Mouse (Mus musculus): ENCODE measurements around the gene Tarbp2.

Tarbp2 gene

GRCm38 (mm10) chr15:102517976-102518858 lies at the start of gene Tarbp2:
Gene Tarbp2, plus strand, starts transcription at chr15:102518192.
- DNase-seq (ENCODE audit: low read depth, low spot score), result peak; percentile 100

GRCm38 (mm10) chr15:102468675-102469370 lies 49.2 kb upstream of the Tarbp2 start:
- no peak for DNase-seq (ENCODE audit: low read depth, low spot score)

- DNase-seq (ENCODE audit: low read depth, low spot score), result peak; percentile 98
Observed at GRCm38 (mm10) chr15:102470183-102470604, 47.8 kb upstream of the Tarbp2 start, which contains the start of gene Pcbp2. Gene Pcbp2, plus strand, starts transcription at chr15:102470539.

DNA sequence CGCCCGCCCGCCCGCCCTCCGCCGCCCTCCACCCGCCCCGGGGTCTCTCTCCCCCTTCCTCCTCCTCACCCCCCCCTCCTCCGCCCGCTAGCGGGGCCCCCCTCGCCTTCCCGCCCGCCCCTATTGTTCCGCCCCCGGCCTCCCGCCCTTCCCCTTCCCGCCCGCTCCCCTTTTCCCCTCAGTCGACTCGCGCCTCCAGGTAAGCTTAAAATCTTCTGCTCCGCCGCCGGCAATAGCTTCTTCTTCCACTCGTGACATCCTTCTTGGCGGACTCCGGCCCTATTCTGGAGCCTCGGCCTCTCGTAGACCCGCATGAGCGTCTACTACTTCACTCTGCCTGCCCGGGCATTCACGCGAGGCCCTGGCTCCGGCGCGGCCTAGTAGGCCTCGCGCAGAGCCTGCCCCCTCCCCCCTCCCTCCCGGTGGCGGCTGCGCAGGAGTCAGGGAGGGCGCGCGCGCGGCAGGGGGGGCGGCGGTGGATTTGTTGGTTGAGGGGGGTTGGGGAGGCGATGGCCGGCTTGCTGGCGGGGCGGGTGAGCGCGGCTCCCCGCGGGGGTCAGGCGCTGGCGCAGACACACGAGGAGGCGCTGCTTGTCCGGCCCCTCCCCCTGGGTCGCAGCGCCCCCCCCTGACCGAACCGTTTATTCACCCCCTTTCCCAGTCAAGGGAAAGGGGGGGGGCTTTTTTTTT lies 47.2 kb upstream of the Tarbp2 start:
- peak; percentile 69 for DNase-seq (ENCODE audit: low read depth, low spot score)

- DNase-seq (ENCODE audit: low read depth, low spot score), result no peak
Observed at GRCm38 (mm10) chr15:102471295-102471645, 46.7 kb upstream of the Tarbp2 start.

DNA sequence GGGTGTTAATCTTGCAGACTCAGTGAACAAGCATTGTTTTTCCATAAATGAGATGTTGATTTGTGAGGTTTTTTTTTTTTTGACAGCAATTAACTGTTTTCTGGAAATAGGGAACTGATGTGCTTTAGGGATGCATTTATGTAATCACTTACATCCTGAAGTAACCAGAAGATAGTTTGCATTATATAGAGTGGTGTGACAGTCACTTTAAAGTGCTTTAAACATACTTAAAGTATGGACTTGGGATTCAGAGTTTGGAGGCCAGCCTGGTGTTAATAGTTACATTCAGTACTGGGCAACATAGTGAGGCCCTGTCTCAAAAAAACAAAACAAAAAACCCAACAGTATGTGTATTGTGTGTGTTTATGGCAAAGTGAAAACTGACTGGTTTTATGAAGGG lies 46.3 kb upstream of the Tarbp2 start:
- no peak for DNase-seq (ENCODE audit: low read depth, low spot score)

DNA sequence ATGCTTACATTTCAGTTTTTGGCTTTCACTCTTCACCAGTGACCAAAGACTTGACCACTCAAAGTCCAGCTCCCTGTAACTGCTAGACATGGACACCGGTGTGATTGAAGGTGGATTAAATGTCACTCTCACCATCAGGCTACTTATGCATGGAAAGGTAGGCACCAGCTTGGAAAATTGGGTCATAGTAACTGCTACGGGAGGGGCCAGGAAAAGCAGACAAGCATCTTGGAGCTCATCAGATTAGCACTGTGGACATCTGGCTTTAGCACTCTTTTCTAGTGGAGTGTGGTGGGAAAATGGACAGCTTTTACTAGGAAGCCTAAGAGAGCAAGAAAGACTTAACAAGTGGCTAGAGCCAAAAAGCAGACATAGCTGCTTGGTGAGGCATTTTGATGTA lies 44.7 kb upstream of the Tarbp2 start:
- no peak for DNase-seq (ENCODE audit: low read depth, low spot score)

GRCm38 (mm10) chr15:102474520-102474919 lies 43.5 kb upstream of the Tarbp2 start:
- no peak for DNase-seq (ENCODE audit: low read depth, low spot score)

DNA sequence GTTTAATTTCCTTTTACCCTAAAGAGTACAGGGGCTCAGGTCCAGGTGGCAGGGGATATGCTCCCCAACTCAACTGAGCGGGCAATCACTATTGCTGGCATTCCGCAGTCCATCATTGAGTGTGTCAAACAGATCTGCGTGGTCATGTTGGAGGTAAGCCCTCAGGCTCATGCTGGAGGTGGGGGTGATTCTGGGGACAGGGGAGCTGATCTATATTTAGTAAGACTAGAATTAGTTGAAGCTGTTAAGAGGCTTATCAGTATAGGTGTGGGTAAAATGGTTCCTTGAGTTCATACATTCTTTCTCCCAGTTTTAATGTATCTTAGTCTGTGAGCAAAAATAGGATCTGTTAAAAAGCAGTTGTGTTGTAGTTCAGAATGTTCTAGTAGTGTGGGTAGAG lies 34.9 kb upstream of the Tarbp2 start:
- DNase-seq (ENCODE audit: low read depth, low spot score), result no peak

- DNase-seq (ENCODE audit: low read depth, low spot score), result no peak
Observed at GRCm38 (mm10) chr15:102485853-102486252, 32.1 kb upstream of the Tarbp2 start.

GRCm38 (mm10) chr15:102487664-102488063 lies 30.3 kb upstream of the Tarbp2 start:
- no peak for DNase-seq (ENCODE audit: low read depth, low spot score)

DNA sequence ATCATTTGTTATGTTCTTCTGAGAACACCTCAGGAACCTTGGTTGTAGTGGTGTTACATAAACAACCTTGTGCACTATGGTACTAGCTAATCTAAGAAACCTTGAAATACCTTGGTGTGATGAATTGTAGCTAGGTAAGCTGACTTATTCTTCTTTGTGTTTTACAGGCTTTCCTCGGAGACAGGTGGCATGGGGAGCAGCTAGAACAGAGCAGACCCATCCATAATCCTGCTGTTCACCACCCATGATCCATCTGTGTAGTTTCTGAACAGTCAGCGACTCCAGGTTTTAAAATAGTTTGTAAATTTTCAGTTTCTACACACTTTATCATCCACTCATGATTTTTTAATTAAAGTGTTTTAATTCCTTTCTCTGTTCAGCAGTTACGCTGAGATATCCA lies 19.7 kb upstream of the Tarbp2 start:
- DNase-seq (ENCODE audit: low read depth, low spot score), result no peak

GRCm38 (mm10) chr15:102499370-102499769 lies 18.6 kb upstream of the Tarbp2 start:
- no peak for DNase-seq (ENCODE audit: low read depth, low spot score)

GRCm38 (mm10) chr15:102499851-102500250 lies 18.1 kb upstream of the Tarbp2 start:
- no peak for DNase-seq (ENCODE audit: low read depth, low spot score)

- no peak for DNase-seq (ENCODE audit: low read depth, low spot score)
Observed at GRCm38 (mm10) chr15:102500479-102500878, 17.5 kb upstream of the Tarbp2 start.

GRCm38 (mm10) chr15:102501084-102501814 lies 16.7 kb upstream of the Tarbp2 start:
- no peak for DNase-seq (ENCODE audit: low read depth, low spot score)

DNA sequence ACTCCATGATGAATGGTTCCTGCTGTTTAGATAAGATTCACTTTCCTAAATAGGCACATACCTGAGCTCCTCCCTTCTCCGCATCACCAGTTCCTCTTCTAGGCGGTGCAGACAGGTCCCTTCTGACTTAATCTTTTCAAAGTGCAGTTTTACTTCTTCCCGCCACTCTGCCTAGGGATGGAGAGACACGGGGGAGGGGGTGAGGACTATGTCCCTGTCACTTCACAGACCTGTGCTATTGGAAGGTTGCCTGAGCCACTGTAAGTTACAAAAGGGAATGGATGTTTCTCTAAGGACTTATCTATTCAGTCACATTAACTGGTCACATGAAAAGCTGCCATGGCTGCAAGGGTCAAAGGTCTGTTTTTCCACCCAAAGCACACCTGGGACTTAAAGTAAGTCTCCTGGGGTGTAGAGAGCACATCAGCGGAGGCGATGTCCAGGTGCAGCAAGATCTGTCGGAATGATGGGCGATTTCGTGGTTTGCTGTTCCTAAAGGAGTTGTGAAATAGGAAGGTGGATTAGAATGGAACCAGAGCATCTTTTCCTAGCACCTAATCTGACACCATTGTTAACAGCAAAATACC lies 15.6 kb upstream of the Tarbp2 start:
- DNase-seq (ENCODE audit: low read depth, low spot score), result no peak

GRCm38 (mm10) chr15:102503447-102503846 lies 14.5 kb upstream of the Tarbp2 start, which contains the start of gene Gm10337:
Gene Gm10337, plus strand, starts transcription at chr15:102503722.
- DNase-seq (ENCODE audit: low read depth, low spot score), result no peak

DNA sequence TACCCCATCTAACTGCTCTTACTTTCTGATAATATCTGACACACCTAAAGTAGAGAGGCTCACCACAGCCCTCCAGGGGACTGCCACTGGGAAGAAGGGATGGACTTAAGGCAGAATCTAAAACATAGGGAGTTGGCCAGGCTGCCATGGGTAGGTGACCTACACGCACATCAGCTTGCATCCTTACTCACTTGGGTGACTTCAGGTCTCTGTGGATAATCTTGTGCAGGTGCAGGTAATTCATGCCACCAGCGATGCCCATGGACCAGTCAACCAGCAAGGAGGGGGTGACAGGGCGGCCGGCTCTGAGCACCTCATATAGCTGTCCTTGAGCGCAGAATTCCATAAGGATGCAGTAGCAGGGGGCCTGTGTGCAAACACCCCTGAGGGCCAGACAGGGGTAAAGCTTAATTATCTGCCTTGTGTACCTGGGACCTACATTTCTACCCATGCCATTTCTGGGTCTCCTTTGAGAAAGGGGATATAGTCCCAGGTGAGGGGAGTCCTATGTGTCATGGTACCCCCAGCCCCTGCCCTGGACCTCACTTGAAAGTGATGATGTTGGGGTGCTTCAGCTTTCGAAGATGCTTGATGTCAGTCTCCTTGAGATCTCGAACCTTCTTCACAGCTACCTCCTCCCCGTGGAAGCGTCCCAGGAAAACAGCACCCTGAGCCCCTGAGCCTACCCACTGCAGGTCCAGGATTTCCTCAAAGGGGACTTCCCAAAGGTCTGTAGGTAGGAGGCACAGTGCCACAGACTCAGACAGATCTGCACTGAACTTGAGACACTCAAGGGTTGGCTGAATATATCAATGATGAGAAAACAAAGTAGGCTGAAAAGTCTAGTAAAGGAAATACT lies 13.8 kb upstream of the Tarbp2 start:
- DNase-seq (ENCODE audit: low read depth, low spot score), result no peak
